In genomic region chr9:122187451-122187921, GRCm38 (mm10) we compare ENCODE assay signal across 12 mouse cellular contexts.
DNase-seq lines count a peak whose midpoint lies in the region; ATAC-seq and TF ChIP-seq lines count a peak whose summit lies in the region.
"Had no signal": no experiment of that assay in that cellular context is flagged by ENCODE, and none has a peak within 500 bp of the region (broad histone marks: within the 10 kb centered on the region; RNA-seq: fewer than 3 reads in every experiment).

No protein-coding gene starts in this region.

- H3K36me3 ChIP-seq in kidney, embryonic 16.5 days (ENCODE audit: insufficient read depth, low read length): no peaks in the 10 kb centered on the region
- peaks cover 15% of the 10 kb centered on the region; the same call in 1 of the 2 replicates for H3K36me3 ChIP-seq in heart, adult 2 months (ENCODE audit: control insufficient read depth, insufficient read depth, low read length)
- H3K36me3 ChIP-seq in limb, embryonic 10.5 days: no peaks in the 10 kb centered on the region
- H3K36me3 ChIP-seq: liver, embryonic 13.5 days had no signal

- no peak for TF ChIP-seq CTCF in heart, adult 2 months (IDR thresholded peaks at IDR 0.05)

- H3K9ac ChIP-seq in kidney, embryonic 16.5 days (replicated peaks; ENCODE audit: low read length): no peak overlapping the region
- H3K9ac ChIP-seq in heart, adult 2 months (ENCODE audit: low read depth, low read length): peak overlapping the region; percentile 72
- H3K9ac ChIP-seq: liver, embryonic 13.5 days had no signal

- TF ChIP-seq POLR2A in heart, adult 2 months (IDR thresholded peaks at IDR 0.05; ENCODE audit: insufficient read depth, low read depth, low read length): peak; percentile 50; the same call in 1 of the 2 replicates

- 78% methylated on average over 7 of the region's 7 CpGs for WGBS in kidney, embryonic 16.5 days
- 11% methylated on average over 7 of the region's 7 CpGs for WGBS in heart, adult 2 months
- 89% methylated on average over 7 of the region's 7 CpGs for WGBS in limb, embryonic 10.5 days

- no peaks in the 10 kb centered on the region for H3K27me3 ChIP-seq in kidney, embryonic 16.5 days (ENCODE audit: insufficient read depth, low read length)
- H3K27me3 ChIP-seq in heart, adult 2 months (ENCODE audit: control insufficient read depth, insufficient read depth, low read length): no peaks in the 10 kb centered on the region
- H3K27me3 ChIP-seq in limb, embryonic 10.5 days (ENCODE audit: low read depth, poor library complexity, severe bottlenecking): no peaks in the 10 kb centered on the region
- H3K27me3 ChIP-seq: liver, embryonic 13.5 days had no signal

- H3K9me3 ChIP-seq in kidney, embryonic 16.5 days (ENCODE audit: low read length): no peaks in the 10 kb centered on the region
- no peaks in the 10 kb centered on the region for H3K9me3 ChIP-seq in limb, embryonic 10.5 days (replicated peaks)
- H3K9me3 ChIP-seq: liver, embryonic 13.5 days had no signal

- intact Hi-C loops in heart, adult 2 months (cut with DNase I): loop anchor here (5.0 kb wide), 1 partner anchor 120 kb away; no protein-coding TSS in a partner anchor
- intact Hi-C loops in heart, postnatal 14 days (cut with DNase I): loop anchor here (10.0 kb wide), 1 partner anchor 173 kb away; no protein-coding TSS in a partner anchor

- H3K4me3 ChIP-seq in kidney, embryonic 16.5 days (ENCODE audit: low read length): no peak overlapping the region
- H3K4me3 ChIP-seq in heart, adult 2 months: peak overlapping the region; percentile 41
- no peak overlapping the region for H3K4me3 ChIP-seq in limb, embryonic 10.5 days
- H3K4me3 ChIP-seq: liver, embryonic 13.5 days had no signal

- no peak for DNase-seq in kidney, postnatal 4 days
- DNase-seq in B cell, adult 2 months: peak; percentile 3 to 6
- DNase-seq in heart, adult 2 months: peak; percentile 74 to 80
- peak; percentile 53 to 72 for DNase-seq in heart, postnatal 14 days
- DNase-seq in limb, embryonic 10.5 days (ENCODE audit: low spot score): no peak
- no peak for DNase-seq in urinary bladder, postnatal 10 days (ENCODE audit: low spot score)
- no peak for DNase-seq in ovary, postnatal 10 days (ENCODE audit: low spot score)
- DNase-seq: cerebellum, adult 11-12 months; kidney, adult 8-10 months; liver, embryonic 13.5 days; thymus, postnatal 25 days had no signal

- ATAC-seq in kidney, embryonic 16.5 days (ENCODE audit: low FRiP score, low TSS enrichment): no peak

- TF ChIP-seq EP300 in heart, adult 2 months (IDR thresholded peaks at IDR 0.05; ENCODE audit: insufficient read depth, low read depth, low read length): peak; percentile 74; the same call in 1 of the 2 replicates

- peaks cover 14% of the 10 kb centered on the region; the same call in 1 of the 2 replicates for H3K4me1 ChIP-seq in kidney, embryonic 16.5 days (ENCODE audit: insufficient read depth, low read length)
- peaks cover 38% of the 10 kb centered on the region for H3K4me1 ChIP-seq in heart, adult 2 months (ENCODE audit: control insufficient read depth, insufficient read depth, low read length)
- H3K4me1 ChIP-seq in limb, embryonic 10.5 days: peaks cover 11% of the 10 kb centered on the region

- no peaks in the 10 kb centered on the region for H3K79me2 ChIP-seq in heart, adult 2 months (replicated peaks; ENCODE audit: control insufficient read depth, insufficient read depth, low read length)

- no peak overlapping the region for H3K4me2 ChIP-seq in kidney, embryonic 16.5 days (replicated peaks; ENCODE audit: low read depth, low read length)
- H3K4me2 ChIP-seq: liver, embryonic 13.5 days had no signal

- H3K27ac ChIP-seq in kidney, embryonic 16.5 days (ENCODE audit: low read length): 0 out of 2 replicates have a peak overlapping the region, but pooled peaks have one; percentile 0
- peak overlapping the region; percentile 98 for H3K27ac ChIP-seq in heart, adult 2 months
- no peak overlapping the region for H3K27ac ChIP-seq in limb, embryonic 10.5 days
- H3K27ac ChIP-seq: liver, embryonic 13.5 days had no signal

Comparison
In these comparisons a context has a peak if more than half of its experiments do, and no peak if none do; other contexts are left out.
1. DNase-seq: peak in B cell, adult 2 months (2 of 2), heart, adult 2 months (2 of 2) and heart, postnatal 14 days (2 of 2); none in kidney, postnatal 4 days (0 of 2), limb, embryonic 10.5 days (single experiment), urinary bladder, postnatal 10 days (single experiment) and ovary, postnatal 10 days (single experiment).